Mouse (Mus musculus) intestine, embryonic 16.5 days (tissue): ENCODE measurements around the gene Pfdn2. TPM values are rescaled to one million over a fixed set of nuclear protein-coding genes. Genes with fewer than 3 reads are reported as not detected.
"Not testable (repeated sequence)": the region's sequence is repeated elsewhere in the genome, so short reads cannot be mapped to it uniquely, and the experiment has no call there.

Source experiments
- ATAC-seq: fragments of 200-750 bp; cut with Nextera tagmentation; 2 replicates; pipeline ENCODE4 v1.8.0; 2017; ENCODE audit warnings: moderate TSS enrichment, moderate library complexity
- H3K27ac ChIP-seq: fragments of 300-500 bp; sonication (generic); 2 replicates; pipeline ENCODE4 v1.5.1; 2014; ENCODE audit warnings: mild to moderate bottlenecking, low read length
- H3K27me3 ChIP-seq: fragments of 300-500 bp; sonication (generic); replicated peaks from 2 replicates; pipeline ENCODE4 v1.6.1; 2014; ENCODE audit warnings: low read length, control low read depth, mixed read lengths; ENCODE audit not compliant: control insufficient read depth, insufficient read depth
- H3K36me3 ChIP-seq: fragments of 300-500 bp; sonication (generic); 2 replicates; pipeline ENCODE4 v1.6.1; 2014; ENCODE audit warnings: low read length, control low read depth; ENCODE audit not compliant: control insufficient read depth, insufficient read depth
- H3K4me1 ChIP-seq: fragments of 300-500 bp; sonication (generic); 2 replicates; pipeline ENCODE4 v1.6.1; 2014; ENCODE audit warnings: low read length, control low read depth, mixed read lengths; ENCODE audit not compliant: control insufficient read depth, insufficient read depth
- H3K4me2 ChIP-seq: fragments of 300-500 bp; sonication (generic); 2 replicates; pipeline ENCODE4 v1.6.1; 2014; ENCODE audit warnings: low read depth, low read length, control low read depth
- H3K4me3 ChIP-seq: fragments of 300-500 bp; sonication (generic); 2 replicates; pipeline ENCODE4 v1.5.1; 2014; ENCODE audit warnings: mild to moderate bottlenecking, low read length
- H3K9ac ChIP-seq: fragments of 300-500 bp; sonication (generic); 2 replicates; pipeline ENCODE4 v1.6.1; 2014; ENCODE audit warnings: low read depth, low read length
- H3K9me3 ChIP-seq: fragments of 300-500 bp; sonication (generic); 2 replicates; pipeline ENCODE4 v1.6.1; 2016; ENCODE audit warnings: low read length, control low read depth; ENCODE audit not compliant: control insufficient read depth
- whole genome bisulfite sequencing: fragments of 180-500 bp; shearing (Covaris S2); extraction: QIAGEN DNeasy Blood & Tissue Kit; methylation state at CpG from one replicate; pipeline ENCODE4 v1.1.7; 2014; 5-methylcytosine and 5-hydroxymethylcytosine counted together
- polyA plus RNA-seq: library from polyadenylated mRNA; unstranded; fragments of >200 nt; fragmentation: Nextera tagmentation; extraction: Ambion mirVana; gene quantifications from 2 replicates; pipeline ENCODE4 v1.2.1, GENCODE M21; 2015

Gene Pfdn2
- 83.5 and 99.0 TPM in 2 replicates for polyA plus RNA-seq

DNA sequence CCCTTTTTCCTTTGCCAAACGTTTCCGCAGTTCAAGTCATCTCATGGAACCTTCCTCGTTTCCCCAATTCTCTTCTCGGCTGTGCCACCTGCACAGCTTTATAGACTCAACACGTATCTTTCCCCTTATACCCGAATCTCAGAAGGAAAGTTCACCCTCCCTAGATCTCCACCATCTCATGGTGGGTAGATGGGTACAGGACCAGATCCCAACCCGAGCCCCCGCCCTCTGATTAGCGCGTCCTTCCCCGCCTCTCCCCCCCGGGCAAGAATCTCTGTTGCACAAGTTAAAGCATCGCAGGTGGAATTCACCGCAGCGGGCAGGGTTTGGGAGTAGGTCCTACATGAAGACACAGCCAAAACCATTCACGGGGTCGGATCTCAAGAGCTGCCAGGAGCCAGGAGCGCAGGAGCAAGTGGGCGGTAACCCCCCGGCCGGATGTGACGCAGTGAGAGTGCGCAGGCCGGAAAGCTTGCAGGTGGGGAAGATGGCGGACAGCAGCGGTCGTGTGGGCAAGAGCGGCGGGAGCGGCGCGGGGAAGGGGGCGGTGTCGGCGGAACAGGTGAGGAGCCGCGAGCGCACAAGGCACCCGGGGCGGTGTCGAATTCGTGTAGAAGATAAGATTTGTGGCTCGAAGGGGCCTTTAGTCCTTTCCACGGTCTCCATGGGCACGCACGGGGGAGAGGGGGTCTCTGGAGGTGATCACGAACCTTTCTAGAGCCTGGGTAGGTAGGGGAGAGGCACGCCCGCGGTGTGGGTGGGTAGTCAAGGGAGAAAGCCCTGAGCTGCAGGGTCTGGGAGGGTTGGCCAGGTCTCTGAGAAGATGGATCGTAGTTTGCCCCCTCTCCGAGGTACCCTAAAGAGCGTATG is at the start of gene Pfdn2, which contains the start of gene Nit1:
Gene Pfdn2 (plus strand): TSS at position 446 of the 870 bp plus-strand sequence.
Gene Nit1 (minus strand): TSS at position 422 of the 870 bp plus-strand sequence.
- Histone ChIP-seq H3K4me1 (peaks cover 13% of the 10 kb centered on the region), H3K4me3 (peak within 1 kb of the TSS; percentile 73), H3K9me3 (0 out of 2 replicates have a peak, but pooled peaks cover 4% of the 10 kb centered on the region), H3K27ac (peak within 1 kb of the TSS; percentile 64; the same call in 1 of the 2 replicates), H3K4me2 (peak within 1 kb of the TSS; percentile 80), H3K27me3 (no peaks in the 10 kb centered on the region), H3K36me3 (peaks cover 4% of the 10 kb centered on the region; the same call in 1 of the 2 replicates), H3K9ac (peak within 1 kb of the TSS; percentile 77)
- ATAC-seq: peak; percentile 90
- WGBS: 1% methylated on average over 53 of the region's 53 CpGs

DNA sequence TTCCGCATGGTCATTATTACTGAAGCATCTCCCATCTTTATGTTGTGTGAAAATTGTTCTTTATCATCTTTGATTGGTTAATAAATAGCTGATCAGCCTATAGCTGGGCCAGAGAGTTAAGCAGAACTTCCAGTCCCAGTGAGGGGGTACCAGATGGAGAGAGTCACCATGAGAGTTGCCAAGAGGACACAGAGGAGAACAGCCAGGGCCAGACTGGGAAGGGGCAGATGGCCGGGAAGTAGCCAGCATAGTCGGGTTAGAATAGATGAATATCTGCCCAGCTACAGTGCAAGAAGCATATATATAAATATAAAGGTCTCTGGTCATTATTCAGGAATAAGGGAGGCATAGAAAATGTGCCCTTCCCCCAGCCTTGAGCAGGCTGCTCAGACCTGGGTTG is 47.2 kb upstream of the Pfdn2 start:
- Histone ChIP-seq H3K4me1 (0 out of 2 replicates have a peak, but pooled peaks cover 2% of the 10 kb centered on the region), H3K9ac (no peak overlapping the region)

DNA sequence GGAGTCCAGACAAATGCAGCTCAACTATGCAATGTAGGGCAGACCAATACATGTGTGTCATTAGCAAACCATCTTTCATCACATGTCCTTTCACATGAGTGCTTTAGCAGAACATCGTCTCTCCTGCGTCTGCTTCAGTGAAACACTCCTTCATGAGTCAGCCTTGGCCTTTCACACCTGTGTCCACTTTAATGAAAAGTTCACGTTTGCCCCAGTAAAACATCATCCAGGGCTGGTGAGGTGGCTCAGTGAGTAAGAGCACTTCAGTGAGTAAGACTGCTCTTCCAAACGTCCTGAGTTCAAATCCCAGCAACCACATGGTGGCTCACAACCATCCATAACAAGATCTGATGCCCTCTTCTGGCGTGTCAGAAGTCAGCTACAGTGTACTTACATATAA is 39.3 kb upstream of the Pfdn2 start:
- H3K4me3 ChIP-seq, H3K27ac ChIP-seq, ATAC-seq, H3K4me1 ChIP-seq, H3K9me3 ChIP-seq, H3K9ac ChIP-seq, H3K4me2 ChIP-seq, H3K36me3 ChIP-seq, H3K27me3 ChIP-seq: not testable (repeated sequence)
- 69% methylated on average over 5 of the region's 5 CpGs for WGBS

More for the DNA sequence above, 47.2 kb upstream of the Pfdn2 start:
- H3K36me3 ChIP-seq: no peaks in the 10 kb centered on the region
- H3K27ac ChIP-seq: no peak overlapping the region
- H3K9me3 ChIP-seq: no peaks in the 10 kb centered on the region
- H3K4me2 ChIP-seq: no peak overlapping the region
- no peaks in the 10 kb centered on the region for H3K27me3 ChIP-seq
- 66% methylated on average over 3 of the region's 3 CpGs for WGBS
- ATAC-seq: no peak
- H3K4me3 ChIP-seq: no peak overlapping the region

- Histone ChIP-seq H3K4me1 (no peaks in the 10 kb centered on the region), H3K36me3 (no peaks in the 10 kb centered on the region), H3K27me3 (no peaks in the 10 kb centered on the region), H3K9me3 (no peaks in the 10 kb centered on the region), H3K9ac (no peak overlapping the region), H3K4me3 (no peak overlapping the region), H3K27ac (no peak overlapping the region), H3K4me2 (no peak overlapping the region)
- no peak for ATAC-seq
- WGBS: 76% methylated on average over 2 of the region's 2 CpGs
Measured at GRCm38 (mm10) chr1:171309321-171309720, 36.1 kb upstream of the Pfdn2 start.

DNA sequence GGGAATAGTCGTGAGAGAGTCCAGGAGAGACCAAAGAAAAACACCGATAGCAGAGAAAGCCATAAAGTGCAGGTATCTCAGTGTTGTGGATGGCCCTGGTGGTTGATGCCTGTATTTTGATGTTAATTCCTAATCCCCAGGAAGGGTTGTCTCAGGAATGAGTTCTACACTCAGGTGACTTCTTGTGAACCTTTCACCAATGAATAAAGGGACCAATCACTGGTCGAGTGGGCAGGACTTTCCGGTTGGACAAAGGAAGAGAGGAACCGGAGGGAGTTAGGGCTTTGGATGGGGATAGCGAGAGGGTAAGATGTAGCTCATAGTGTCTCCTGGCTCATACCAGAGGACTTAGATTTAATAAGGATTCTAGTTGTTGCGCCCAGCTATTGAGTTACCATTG is 25.7 kb upstream of the Pfdn2 start:
- no peaks in the 10 kb centered on the region for H3K4me1 ChIP-seq
- no peak for ATAC-seq
- no peaks in the 10 kb centered on the region for H3K9me3 ChIP-seq
- 15% methylated on average over 7 of the region's 7 CpGs for WGBS
- H3K9ac ChIP-seq: no peak overlapping the region
- 0 out of 2 replicates have a peak overlapping the region, but pooled peaks have one; percentile 2 for H3K4me2 ChIP-seq
- H3K27me3 ChIP-seq: no peaks in the 10 kb centered on the region
- H3K27ac ChIP-seq: no peak overlapping the region
- no peaks in the 10 kb centered on the region for H3K36me3 ChIP-seq
- H3K4me3 ChIP-seq: peak overlapping the region; percentile 4; the same call in 1 of the 2 replicates

DNA sequence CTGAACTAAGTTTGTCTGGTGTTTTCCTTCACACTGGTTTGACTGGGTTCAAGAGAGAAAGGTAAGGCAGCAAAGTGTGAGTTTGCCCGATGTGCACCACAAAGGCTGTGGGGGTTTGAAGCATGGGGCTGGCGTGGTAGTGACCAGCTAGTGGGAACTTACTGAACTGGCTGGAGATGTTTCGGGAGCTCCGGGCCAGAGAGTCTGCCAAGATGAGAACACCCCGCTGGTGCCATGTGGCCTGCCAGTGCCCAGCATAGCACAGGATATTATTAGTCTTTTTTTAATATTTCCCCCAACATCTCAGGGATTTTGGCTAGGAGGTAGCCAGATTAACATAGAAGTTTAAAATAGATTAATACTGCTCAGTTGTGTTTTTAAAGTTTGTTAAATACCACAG is 25.3 kb upstream of the Pfdn2 start:
- WGBS: 31% methylated on average over 5 of the region's 5 CpGs
- ATAC-seq: no peak
- Histone ChIP-seq H3K4me3 (peak overlapping the region; percentile 4; the same call in 1 of the 2 replicates), H3K4me1 (no peaks in the 10 kb centered on the region), H3K4me2 (0 out of 2 replicates have a peak overlapping the region, but pooled peaks have one; percentile 2), H3K9ac (no peak overlapping the region), H3K9me3 (no peaks in the 10 kb centered on the region), H3K27ac (no peak overlapping the region), H3K27me3 (no peaks in the 10 kb centered on the region), H3K36me3 (no peaks in the 10 kb centered on the region)

- Histone ChIP-seq H3K9me3 (no peaks in the 10 kb centered on the region), H3K4me2 (no peak overlapping the region), H3K4me3 (no peak overlapping the region), H3K4me1 (no peaks in the 10 kb centered on the region; the same call in 1 of the 2 replicates), H3K27me3 (no peaks in the 10 kb centered on the region), H3K27ac (no peak overlapping the region), H3K9ac (no peak overlapping the region), H3K36me3 (no peaks in the 10 kb centered on the region)
- no peak for ATAC-seq
Measured at GRCm38 (mm10) chr1:171321415-171321814, 24.1 kb upstream of the Pfdn2 start.

DNA sequence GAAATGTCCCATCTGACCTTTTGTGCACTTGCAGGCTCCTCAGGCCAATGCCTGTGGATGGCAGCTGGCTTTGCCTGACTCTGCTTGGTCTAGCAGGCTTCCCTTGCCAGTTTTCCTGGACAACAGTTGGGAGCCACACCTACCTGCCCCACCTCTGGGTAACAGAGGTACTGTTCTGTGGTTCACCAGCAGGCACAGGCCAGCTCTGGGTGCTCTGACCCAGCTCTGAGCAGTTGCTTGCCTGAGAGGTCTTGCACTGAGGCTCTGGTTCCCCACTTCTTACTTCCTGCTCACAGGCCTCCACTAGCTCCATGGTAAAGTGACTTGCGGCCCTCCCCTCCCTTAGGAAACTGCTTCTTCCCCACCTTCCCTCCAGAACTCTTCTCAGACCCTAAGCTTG is 23.5 kb upstream of the Pfdn2 start:
- WGBS: 89% methylated on average over 1 of the region's 1 CpGs
- H3K36me3 ChIP-seq: no peaks in the 10 kb centered on the region
- no peak overlapping the region for H3K4me2 ChIP-seq
- no peak overlapping the region for H3K27ac ChIP-seq
- H3K4me3 ChIP-seq: no peak overlapping the region
- no peaks in the 10 kb centered on the region; the same call in 1 of the 2 replicates for H3K4me1 ChIP-seq
- peak; percentile 58 for ATAC-seq
- no peaks in the 10 kb centered on the region for H3K27me3 ChIP-seq
- no peak overlapping the region for H3K9ac ChIP-seq
- no peaks in the 10 kb centered on the region for H3K9me3 ChIP-seq

GRCm38 (mm10) chr1:171325571-171325970 is 19.9 kb upstream of the Pfdn2 start:
- Histone ChIP-seq H3K4me2 (no peak overlapping the region), H3K27me3 (no peaks in the 10 kb centered on the region), H3K4me3 (no peak overlapping the region), H3K9me3 (no peaks in the 10 kb centered on the region), H3K36me3 (no peaks in the 10 kb centered on the region), H3K27ac (no peak overlapping the region), H3K4me1 (peaks cover 11% of the 10 kb centered on the region), H3K9ac (no peak overlapping the region)
- 78% methylated on average over 2 of the region's 2 CpGs for WGBS
- ATAC-seq: no peak
